In the genomic region with DNA sequence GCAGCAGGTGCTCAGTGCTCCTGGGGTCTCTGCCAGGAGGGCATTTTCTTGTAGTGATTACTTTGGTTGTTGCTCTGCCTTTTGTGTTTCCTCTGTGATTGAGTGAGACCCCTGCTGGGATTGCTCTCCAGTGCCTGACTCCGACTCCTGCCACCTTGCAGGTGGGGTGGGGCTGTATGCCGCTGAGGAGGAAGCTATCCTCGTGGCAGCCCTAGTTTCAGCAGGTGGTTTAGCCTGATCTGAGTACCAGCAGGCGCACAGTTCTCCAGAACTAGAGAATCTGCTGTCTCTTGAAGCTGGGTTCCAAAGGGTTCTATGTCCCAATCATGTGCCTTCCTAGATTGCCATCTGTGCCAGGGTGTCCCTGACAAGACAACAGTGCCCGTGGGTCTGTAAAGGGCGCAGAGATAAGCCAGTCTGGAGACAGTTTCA, we compare ENCODE assay signal across 8 mouse cellular contexts. TPM values are rescaled to one million over a fixed set of nuclear protein-coding genes. Genes with fewer than 3 reads are reported as not detected.
A peak's percentile ranks its signal among the peaks of the same experiment; 100 is the strongest.
DNase-seq lines count a peak whose midpoint lies in the region; ATAC-seq lines count a peak whose summit lies in the region.

No protein-coding gene starts in this region.

- H3K27me3 ChIP-seq in heart, embryonic 11.5 days (ENCODE audit: control insufficient read depth, insufficient read depth, low read length): no peaks in the 10 kb centered on the region
- no peaks in the 10 kb centered on the region for H3K27me3 ChIP-seq in heart, embryonic 16.5 days (ENCODE audit: control insufficient read depth, insufficient read depth, low read length)
- no peaks in the 10 kb centered on the region for H3K27me3 ChIP-seq in midbrain, embryonic 15.5 days (replicated peaks)

- peak overlapping the region; percentile 29 for H3K4me2 ChIP-seq in heart, embryonic 11.5 days
- peak overlapping the region; percentile 45 for H3K4me2 ChIP-seq in heart, embryonic 16.5 days (ENCODE audit: low read depth, low read length)
- no peak overlapping the region; the same call in 1 of the 2 replicates for H3K4me2 ChIP-seq in midbrain, embryonic 15.5 days

- 53% methylated on average over 6 of the region's 6 CpGs for WGBS in heart, embryonic 11.5 days (ENCODE audit: insufficient replicate concordance)
- 42% methylated on average over 6 of the region's 6 CpGs for WGBS in heart, embryonic 16.5 days
- WGBS in midbrain, embryonic 15.5 days: 39% methylated on average over 6 of the region's 6 CpGs

- peak overlapping the region; percentile 72 for H3K27ac ChIP-seq in heart, embryonic 11.5 days (ENCODE audit: low read depth, low read length)
- peak overlapping the region; percentile 89 for H3K27ac ChIP-seq in heart, embryonic 16.5 days (ENCODE audit: low read length)
- peak overlapping the region; percentile 12 for H3K27ac ChIP-seq in midbrain, embryonic 15.5 days

- no peaks in the 10 kb centered on the region for H3K9me3 ChIP-seq in heart, embryonic 11.5 days (replicated peaks; ENCODE audit: control insufficient read depth, low read length)
- no peaks in the 10 kb centered on the region for H3K9me3 ChIP-seq in heart, embryonic 16.5 days (replicated peaks; ENCODE audit: control insufficient read depth, low read length)
- no peaks in the 10 kb centered on the region for H3K9me3 ChIP-seq in midbrain, embryonic 15.5 days

- no peak overlapping the region for H3K4me3 ChIP-seq in heart, embryonic 11.5 days (ENCODE audit: low read depth, low read length)
- no peak overlapping the region for H3K4me3 ChIP-seq in heart, embryonic 16.5 days (ENCODE audit: low read length)
- H3K4me3 ChIP-seq in midbrain, embryonic 15.5 days: no peak overlapping the region

- no peak for DNase-seq in heart, adult 18-20 months
- DNase-seq in ZHBTc4 (ENCODE audit: low read depth, low spot score): peak; percentile 29
- no peak for DNase-seq in frontal cortex, postnatal 10 days (ENCODE audit: low spot score in 2 of 2)
- DNase-seq in frontal cortex, postnatal 14 days (ENCODE audit: low spot score in 2 of 2): no peak
- DNase-seq in left cerebral cortex, adult 11 months (ENCODE audit: low spot score): no peak

- peaks cover 67% of the 10 kb centered on the region for H3K4me1 ChIP-seq in heart, embryonic 11.5 days (ENCODE audit: control insufficient read depth, insufficient read depth, low read length)
- peaks cover 66% of the 10 kb centered on the region for H3K4me1 ChIP-seq in heart, embryonic 16.5 days (ENCODE audit: control insufficient read depth, insufficient read depth, low read length)
- peaks cover 66% of the 10 kb centered on the region for H3K4me1 ChIP-seq in midbrain, embryonic 15.5 days

- no peaks in the 10 kb centered on the region for H3K36me3 ChIP-seq in heart, embryonic 11.5 days (ENCODE audit: control insufficient read depth, insufficient read depth, low read length)
- H3K36me3 ChIP-seq in heart, embryonic 16.5 days (ENCODE audit: control insufficient read depth, insufficient read depth): no peaks in the 10 kb centered on the region
- H3K36me3 ChIP-seq in midbrain, embryonic 15.5 days (replicated peaks): no peaks in the 10 kb centered on the region

- H3K9ac ChIP-seq in heart, embryonic 11.5 days (ENCODE audit: low read depth, low read length): no peak overlapping the region
- H3K9ac ChIP-seq in heart, embryonic 16.5 days (ENCODE audit: low read length): peak overlapping the region; percentile 62
- H3K9ac ChIP-seq in midbrain, embryonic 15.5 days: no peak overlapping the region

- no peak for ATAC-seq in heart, embryonic 11.5 days (replicated peaks; ENCODE audit: insufficient number of reproducible peaks, low FRiP score, low TSS enrichment)
- no peak for ATAC-seq in heart, embryonic 16.5 days (replicated peaks; ENCODE audit: extremely low read depth, insufficient read depth, low FRiP score)
- ATAC-seq in midbrain, embryonic 15.5 days (replicated peaks): 0 out of 2 replicates have a peak, but pooled peaks have one; percentile 4

RNA-seq across cellular contexts. Expression of a gene that starts 9.9 kb away (rescaled TPM):
- polyA plus RNA-seq in heart, embryonic 11.5 days (2014; fragmentation: Nextera tagmentation; extraction: Ambion mirVana): 43.5 and 46.7 TPM in 2 replicates
- total RNA-seq in heart, adult 18-20 months (2021): 10 to 100 TPM; 16.4 to 19.8 TPM
- polyA plus RNA-seq in heart, embryonic 16.5 days (2015; fragmentation: Nextera tagmentation; extraction: Ambion mirVana): 44.7 and 50.8 TPM in 2 replicates
- 73.6 and 74.5 TPM in 2 replicates for polyA plus RNA-seq in midbrain, embryonic 15.5 days (2015; fragmentation: Nextera tagmentation; extraction: Ambion mirVana)

Comparison
In these comparisons a context has a peak if more than half of its experiments do, and no peak if none do; other contexts are left out.
1. H3K27ac ChIP-seq: peak in every context shown above with its lines; median percentile 89 in heart, embryonic 16.5 days; 72 in heart, embryonic 11.5 days; 12 in midbrain, embryonic 15.5 days.